Mouse (Mus musculus) intestine, postnatal 0 days (tissue): ENCODE data around the gene Nol10. TPM values are rescaled to one million over a fixed set of nuclear protein-coding genes. Genes with fewer than 3 reads are reported as not detected.

ENCODE experiments used
- ATAC-seq: fragments of 200-750 bp; cut with Nextera tagmentation; 2 replicates; pipeline ENCODE4 v1.8.0; 2017; ENCODE audit warnings: mild to moderate bottlenecking, moderate TSS enrichment, moderate library complexity
- H3K27ac ChIP-seq: fragments of 300-500 bp; sonication (generic); 2 replicates; pipeline ENCODE4 v1.5.1; 2014; ENCODE audit warnings: mild to moderate bottlenecking, low read depth, low read length, moderate library complexity
- H3K27me3 ChIP-seq: fragments of 300-500 bp; sonication (generic); replicated peaks from 2 replicates; pipeline ENCODE4 v1.6.1; 2014; ENCODE audit warnings: low read length, mixed read lengths; ENCODE audit not compliant: control insufficient read depth, insufficient read depth
- H3K36me3 ChIP-seq: fragments of 300-500 bp; sonication (generic); 2 replicates; pipeline ENCODE4 v1.6.1; 2014; ENCODE audit warnings: mild to moderate bottlenecking, moderate library complexity; ENCODE audit not compliant: control insufficient read depth, insufficient read depth
- H3K4me1 ChIP-seq: fragments of 300-500 bp; sonication (generic); replicated peaks from 2 replicates; pipeline ENCODE4 v1.6.1; 2014; ENCODE audit warnings: antibody characterized with exemption, low read length, mixed read lengths; ENCODE audit not compliant: control insufficient read depth, insufficient read depth
- H3K4me2 ChIP-seq: fragments of 300-500 bp; sonication (generic); replicated peaks from 2 replicates; pipeline ENCODE4 v1.6.1; 2014; ENCODE audit warnings: low read depth, mild to moderate bottlenecking, moderate library complexity
- H3K4me3 ChIP-seq: fragments of 300-500 bp; sonication (generic); 2 replicates; pipeline ENCODE4 v1.5.1; 2014; ENCODE audit warnings: low read depth, low read length
- H3K9ac ChIP-seq: fragments of 300-500 bp; sonication (generic); 2 replicates; pipeline ENCODE4 v1.6.1; 2014; ENCODE audit warnings: mild to moderate bottlenecking, low read depth, low read length
- H3K9me3 ChIP-seq: fragments of 300-500 bp; sonication (generic); 2 replicates; pipeline ENCODE4 v1.6.1; 2016; ENCODE audit warnings: mixed run types; ENCODE audit not compliant: control insufficient read depth
- CTCF ChIP-seq: sonication (generic); IDR thresholded peaks from 2 replicates; pipeline ENCODE4 v1.5.1; 2016; ENCODE audit warnings: low read depth, mild to moderate bottlenecking, control low read depth, antibody characterized with exemption, moderate library complexity
- WGBS: fragments of 180-500 bp; shearing (Covaris S2); extraction: QIAGEN DNeasy Blood & Tissue Kit; methylation state at CpG from one replicate; pipeline ENCODE4 v1.1.7; 2014; 5-methylcytosine and 5-hydroxymethylcytosine counted together
- polyA plus RNA-seq: library from polyadenylated mRNA; unstranded; fragments of >200 nt; fragmentation: Nextera tagmentation; extraction: Ambion mirVana; gene quantifications from 2 replicates; pipeline ENCODE4 v1.2.1, GENCODE M21; 2015

Gene Nol10
- polyA plus RNA-seq, 1 experiment from 2014 or later, result 5.2 TPM

- no peak for TF ChIP-seq CTCF
- no peaks in the 10 kb centered on the region for H3K9me3 ChIP-seq
- H3K4me1 ChIP-seq, result no peaks in the 10 kb centered on the region
- no peak overlapping the region for H3K4me2 ChIP-seq
- H3K27ac ChIP-seq, result no peak overlapping the region
- no peaks in the 10 kb centered on the region for H3K27me3 ChIP-seq
- no peak overlapping the region for H3K9ac ChIP-seq
- WGBS, result 88% methylated on average over 2 of the region's 2 CpGs
- ATAC-seq, result no peak
- H3K4me3 ChIP-seq, result no peak overlapping the region
- H3K36me3 ChIP-seq, result peaks cover 17% of the 10 kb centered on the region; the same call in 1 of the 2 replicates
Observed at GRCm38 (mm10) chr12:17430578-17430977, 82.3 kb downstream of the Nol10 start.

- Histone ChIP-seq H3K9ac (no peak overlapping the region), H3K4me3 (no peak overlapping the region), H3K4me2 (no peak overlapping the region), H3K4me1 (no peaks in the 10 kb centered on the region), H3K36me3 (peaks cover 17% of the 10 kb centered on the region; the same call in 1 of the 2 replicates), H3K27ac (no peak overlapping the region), H3K27me3 (no peaks in the 10 kb centered on the region), H3K9me3 (no peaks in the 10 kb centered on the region)
- WGBS, result 83% methylated on average over 5 of the region's 5 CpGs
- ATAC-seq, result no peak
- TF ChIP-seq CTCF, result no peak
Observed at GRCm38 (mm10) chr12:17431166-17431565, 82.9 kb downstream of the Nol10 start.

- H3K27me3 ChIP-seq, result no peaks in the 10 kb centered on the region
- no peak for ATAC-seq
- H3K4me3 ChIP-seq, result no peak overlapping the region
- no peaks in the 10 kb centered on the region for H3K9me3 ChIP-seq
- no peaks in the 10 kb centered on the region for H3K4me1 ChIP-seq
- H3K4me2 ChIP-seq, result no peak overlapping the region
- H3K36me3 ChIP-seq, result peaks cover 14% of the 10 kb centered on the region; the same call in 1 of the 2 replicates
- H3K27ac ChIP-seq, result no peak overlapping the region
- 82% methylated on average over 4 of the region's 4 CpGs for WGBS
- no peak for TF ChIP-seq CTCF
- H3K9ac ChIP-seq, result no peak overlapping the region
Observed at GRCm38 (mm10) chr12:17431812-17432332, 83.6 kb downstream of the Nol10 start.

DNA sequence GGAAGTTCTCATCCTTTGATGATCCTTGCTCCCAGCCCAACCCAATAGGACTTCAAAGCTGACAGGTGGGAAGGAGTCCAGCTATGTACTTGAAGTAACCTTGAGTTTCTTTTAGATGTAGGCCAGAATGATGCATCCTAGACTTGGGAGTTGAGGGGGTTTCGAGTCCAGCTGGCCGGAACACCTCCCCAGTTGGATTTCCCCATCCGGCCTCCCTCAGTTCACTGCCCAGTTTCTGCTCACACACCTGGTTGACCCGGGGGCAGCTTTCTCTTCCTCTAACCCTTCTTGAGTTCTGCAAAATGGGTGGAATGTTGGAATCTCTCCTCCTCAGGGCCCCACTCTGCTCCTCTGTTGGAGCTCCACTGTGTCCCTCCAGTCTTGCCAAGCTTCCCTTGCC, 85.5 kb downstream of the Nol10 start:
- no peaks in the 10 kb centered on the region for H3K9me3 ChIP-seq
- H3K27ac ChIP-seq, result no peak overlapping the region
- H3K4me3 ChIP-seq, result no peak overlapping the region
- TF ChIP-seq CTCF, result no peak
- 93% methylated on average over 4 of the region's 4 CpGs for WGBS
- H3K36me3 ChIP-seq, result peaks cover 7% of the 10 kb centered on the region; the same call in 1 of the 2 replicates
- no peaks in the 10 kb centered on the region for H3K4me1 ChIP-seq
- H3K9ac ChIP-seq, result no peak overlapping the region
- ATAC-seq, result no peak
- H3K27me3 ChIP-seq, result no peaks in the 10 kb centered on the region
- H3K4me2 ChIP-seq, result no peak overlapping the region

- Histone ChIP-seq H3K9ac (no peak overlapping the region), H3K27ac (no peak overlapping the region), H3K4me1 (no peaks in the 10 kb centered on the region), H3K27me3 (no peaks in the 10 kb centered on the region), H3K4me3 (no peak overlapping the region), H3K9me3 (no peaks in the 10 kb centered on the region), H3K36me3 (no peaks in the 10 kb centered on the region; the same call in 1 of the 2 replicates), H3K4me2 (no peak overlapping the region)
- no peak for ATAC-seq
- no peak for TF ChIP-seq CTCF
- 85% methylated on average over 2 of the region's 2 CpGs for WGBS
Observed at GRCm38 (mm10) chr12:17436471-17436870, 88.2 kb downstream of the Nol10 start.

DNA sequence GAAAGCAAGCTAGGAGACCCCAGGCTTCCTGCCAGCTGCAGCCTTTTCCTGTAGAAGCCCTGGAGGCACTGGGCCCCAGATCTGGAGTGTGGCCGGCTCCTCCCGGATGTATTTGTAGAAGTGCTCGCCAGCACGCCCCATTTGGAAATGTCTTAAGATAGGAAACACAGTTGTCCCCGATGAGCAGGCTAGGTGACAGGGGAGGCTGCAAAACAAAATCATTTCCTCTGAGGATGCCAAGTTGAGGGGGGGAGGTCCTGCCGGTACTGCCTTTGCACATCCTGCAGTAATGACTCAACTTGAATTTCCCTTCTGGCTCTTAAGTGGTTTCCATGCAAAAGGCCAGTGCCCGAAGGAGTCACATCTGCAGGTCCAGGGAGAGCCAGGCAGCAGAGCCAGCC, 92.0 kb downstream of the Nol10 start:
- Histone ChIP-seq H3K36me3 (no peaks in the 10 kb centered on the region), H3K4me3 (no peak overlapping the region), H3K9me3 (no peaks in the 10 kb centered on the region), H3K4me1 (no peaks in the 10 kb centered on the region), H3K27me3 (no peaks in the 10 kb centered on the region), H3K27ac (no peak overlapping the region), H3K4me2 (no peak overlapping the region), H3K9ac (no peak overlapping the region)
- ATAC-seq, result no peak
- no peak for TF ChIP-seq CTCF
- 57% methylated on average over 7 of the region's 7 CpGs for WGBS

DNA sequence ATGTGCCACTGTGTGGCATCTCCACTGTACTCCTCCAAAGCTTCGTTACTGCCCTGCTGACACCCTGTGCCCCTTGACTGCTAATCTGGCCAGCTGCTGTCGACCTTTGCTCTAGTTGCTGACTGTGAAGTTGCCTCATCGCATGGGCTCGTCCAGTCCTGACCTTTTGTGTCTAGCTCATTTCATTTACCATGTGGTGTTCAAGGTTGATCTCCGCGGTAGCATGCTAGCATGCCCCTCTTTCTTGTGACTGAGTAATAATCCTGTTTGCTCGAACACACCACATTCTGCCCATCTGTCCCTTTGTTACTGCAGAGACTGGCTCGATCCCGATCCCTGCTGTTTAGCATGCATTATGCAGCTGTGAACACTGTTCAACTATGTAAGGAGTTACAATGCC, 93.2 kb downstream of the Nol10 start:
- no peak for TF ChIP-seq CTCF
- peak; percentile 92 for ATAC-seq
- 42% methylated on average over 9 of the region's 9 CpGs for WGBS

More for the DNA sequence above, 93.2 kb downstream of the Nol10 start:
- H3K4me2 ChIP-seq, result no peak overlapping the region
- no peak overlapping the region for H3K9ac ChIP-seq
- H3K9me3 ChIP-seq, result no peaks in the 10 kb centered on the region
- H3K27ac ChIP-seq, result peak overlapping the region; percentile 28
- H3K27me3 ChIP-seq, result no peaks in the 10 kb centered on the region
- no peak overlapping the region for H3K4me3 ChIP-seq
- H3K36me3 ChIP-seq, result no peaks in the 10 kb centered on the region
- H3K4me1 ChIP-seq, result no peaks in the 10 kb centered on the region
